Mouse (Mus musculus) liver, adult 2 months (tissue): ENCODE results near the gene Jund. TPM values are rescaled to one million over a fixed set of nuclear protein-coding genes. Genes with fewer than 3 reads are reported as not detected.

Experiments used
- DNase-seq: peaks from one replicate; pipeline ENCODE4 v3.0.0-alpha.2; 2011; ENCODE audit warnings: low read depth, low spot score; ENCODE audit errors: extremely low read depth
- H3K27ac ChIP-seq: fragments of 200-500 bp; replicated peaks from 2 replicates; pipeline ENCODE4 v1.5.1; 2012; ENCODE audit warnings: low read depth, mild to moderate bottlenecking, control low read depth, inconsistent platforms, low read length; ENCODE audit not compliant: insufficient read depth
- H3K27me3 ChIP-seq: fragments of 200-500 bp; 2 replicates; pipeline ENCODE4 v1.6.1; 2012; ENCODE audit warnings: mild to moderate bottlenecking, moderate library complexity, low read length, inconsistent platforms; ENCODE audit not compliant: control insufficient read depth, insufficient read depth
- H3K36me3 ChIP-seq: fragments of 200-500 bp; 2 replicates; pipeline ENCODE4 v1.6.1; 2012; ENCODE audit warnings: low read length, inconsistent platforms; ENCODE audit not compliant: control insufficient read depth, insufficient read depth
- H3K4me1 ChIP-seq: fragments of 200-500 bp; 2 replicates; pipeline ENCODE4 v1.6.1; 2011; ENCODE audit warnings: low read length; ENCODE audit not compliant: control insufficient read depth, insufficient read depth
- H3K4me3 ChIP-seq: fragments of 200-500 bp; 2 replicates; pipeline ENCODE4 v1.5.1; 2011; ENCODE audit warnings: low read depth, mild to moderate bottlenecking, control low read depth, low read length, moderate library complexity; ENCODE audit not compliant: insufficient read depth
- H3K79me2 ChIP-seq: fragments of 200-500 bp; 2 replicates; pipeline ENCODE4 v1.6.1; 2012; ENCODE audit warnings: inconsistent platforms, mild to moderate bottlenecking, low read length, moderate library complexity; ENCODE audit not compliant: control insufficient read depth, insufficient read depth
- H3K9ac ChIP-seq: fragments of 200-500 bp; 2 replicates; pipeline ENCODE4 v1.6.1; 2012; ENCODE audit warnings: low read depth, mild to moderate bottlenecking, control low read depth, inconsistent platforms, low read length
- CTCF ChIP-seq: fragments of 200-500 bp; IDR thresholded peaks from 2 replicates; pipeline ENCODE4 v1.5.1; 2011; ENCODE audit warnings: low read depth, low read length, control low read depth
- POLR2A ChIP-seq: fragments of 200-500 bp; IDR thresholded peaks from 2 replicates; pipeline ENCODE4 v1.6.1; 2011; ENCODE audit warnings: low read length, control low read depth; ENCODE audit not compliant: insufficient read depth; ENCODE audit errors: extremely low read depth
- WGBS: fragments of 180-500 bp; shearing (Covaris S2); methylation state at CpG from one replicate; pipeline ENCODE4 v1.1.7; 2018; 5-methylcytosine and 5-hydroxymethylcytosine counted together
- polyA plus RNA-seq: library from polyadenylated mRNA; depleted of rRNA; stranded (reverse); fragments of >200 nt; gene quantifications from 2 replicates; pipeline ENCODE4 v1.2.3, GENCODE M21; 2012
- total RNA-seq: library from RNA; depleted of rRNA; stranded (reverse); fragments of >200 nt; gene quantifications from 2 replicates; pipeline ENCODE4 v1.2.3, GENCODE M21; 2014

The Jund gene
- total and polyA plus RNA-seq, 2 experiments = 26.6 to 120 TPM

DNA sequence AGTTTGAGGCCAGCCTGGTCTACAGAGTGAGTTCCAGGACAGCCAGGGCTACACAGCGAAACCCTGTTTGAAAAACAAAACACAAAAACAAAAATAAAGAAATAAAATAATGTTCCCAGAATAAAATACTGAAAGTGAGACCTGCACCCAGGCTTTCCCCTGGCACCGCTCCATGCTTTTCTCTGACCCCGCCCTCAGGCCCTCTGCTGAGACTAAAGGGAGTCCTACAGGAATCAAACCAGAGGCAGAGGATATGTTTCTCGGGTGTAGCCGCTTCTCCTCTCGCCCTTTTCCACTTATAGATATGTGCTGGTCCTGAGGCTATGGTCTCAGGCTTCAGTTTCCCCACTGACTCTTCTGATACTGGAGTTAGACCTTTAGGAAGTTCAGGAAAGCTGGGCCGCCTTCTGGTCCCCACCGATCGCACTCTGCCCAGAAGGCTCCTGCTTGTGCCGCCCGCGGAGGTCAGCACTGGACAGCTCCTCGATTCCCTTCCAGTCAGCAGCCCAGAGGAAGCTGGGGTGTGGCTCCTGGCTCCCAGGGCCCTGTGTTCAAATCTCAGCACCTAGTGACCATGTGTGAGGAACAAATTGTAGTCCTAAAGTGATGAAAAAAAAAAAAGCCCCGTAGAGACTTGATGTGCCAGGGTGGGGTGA is 27.2 kb downstream of the Jund start:
- no peak overlapping the region for H3K9ac ChIP-seq
- no peaks in the 10 kb centered on the region for H3K36me3 ChIP-seq
- H3K79me2 ChIP-seq = peaks cover 9% of the 10 kb centered on the region; the same call in 1 of the 2 replicates
- H3K27ac ChIP-seq = no peak overlapping the region
- DNase-seq = no peak
- no peaks in the 10 kb centered on the region for H3K27me3 ChIP-seq
- H3K4me3 ChIP-seq = no peak overlapping the region
- TF ChIP-seq CTCF (no peak), POLR2A (no peak)
- WGBS = 54% methylated on average over 14 of the region's 14 CpGs
- H3K4me1 ChIP-seq = peaks cover 14% of the 10 kb centered on the region

DNA sequence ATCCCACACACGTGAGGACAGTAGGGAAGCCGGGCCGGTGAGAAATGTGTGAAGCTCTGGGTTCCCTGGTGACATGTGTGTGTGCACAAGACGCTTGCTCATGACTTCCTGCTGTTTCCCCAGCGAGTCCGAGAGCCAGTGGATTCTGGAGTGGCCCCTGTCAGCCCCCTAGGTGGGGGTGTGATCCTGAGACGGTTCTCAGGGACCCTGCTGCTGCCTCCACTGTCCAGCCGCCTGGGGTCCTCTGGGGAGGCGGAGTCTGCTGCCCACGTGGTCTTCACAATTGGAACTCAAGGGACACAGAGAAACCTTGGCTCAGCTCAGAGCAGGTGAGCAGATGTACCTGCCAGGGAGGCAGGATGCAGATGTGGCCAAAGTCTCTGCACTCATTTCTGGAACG is 28.0 kb downstream of the Jund start:
- TF ChIP-seq POLR2A (no peak), CTCF (no peak)
- Histone ChIP-seq H3K4me1 (peaks cover 12% of the 10 kb centered on the region), H3K27ac (no peak overlapping the region), H3K79me2 (peaks cover 7% of the 10 kb centered on the region; the same call in 1 of the 2 replicates), H3K9ac (no peak overlapping the region), H3K4me3 (no peak overlapping the region), H3K36me3 (no peaks in the 10 kb centered on the region), H3K27me3 (no peaks in the 10 kb centered on the region)
- 78% methylated on average over 11 of the region's 11 CpGs for WGBS
- no peak for DNase-seq

DNA sequence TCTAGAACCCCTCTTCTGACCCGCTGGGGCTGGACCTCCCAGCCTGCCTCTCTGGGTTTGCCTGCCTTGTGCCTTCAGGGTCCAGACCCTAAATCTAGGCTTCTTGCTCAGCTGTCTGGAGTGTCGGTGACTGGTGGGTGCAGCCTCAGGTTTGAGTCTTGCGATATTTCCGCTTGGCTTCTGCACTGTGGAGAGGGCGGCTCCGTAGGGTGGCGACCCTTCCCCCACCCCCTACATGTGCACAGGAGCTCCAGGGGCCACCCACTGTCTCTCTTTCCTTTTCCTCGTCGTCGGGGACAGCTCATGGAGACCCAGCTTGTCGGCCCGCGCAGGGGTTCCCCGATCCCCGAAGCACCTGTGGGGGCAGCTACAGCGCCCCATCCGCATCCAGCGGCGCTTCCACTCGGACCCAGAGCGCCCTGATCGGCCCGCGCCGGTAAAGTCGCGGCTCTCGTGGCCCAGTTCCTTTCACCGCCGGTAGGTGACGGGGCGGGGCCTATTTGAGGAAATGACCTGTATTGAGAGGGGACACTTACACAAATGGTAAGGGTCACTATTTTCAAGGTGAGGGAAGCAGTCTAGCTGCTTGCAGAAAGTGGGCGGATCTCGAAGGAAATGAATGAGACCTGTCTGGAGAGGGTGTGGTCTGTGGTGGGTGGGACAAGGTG is 31.2 kb downstream of the Jund start:
- no peak for DNase-seq
- Histone ChIP-seq H3K9ac (no peak overlapping the region), H3K36me3 (no peaks in the 10 kb centered on the region), H3K27me3 (no peaks in the 10 kb centered on the region), H3K4me3 (no peak overlapping the region), H3K79me2 (no peaks in the 10 kb centered on the region; the same call in 1 of the 2 replicates), H3K4me1 (peaks cover 3% of the 10 kb centered on the region; the same call in 1 of the 2 replicates), H3K27ac (no peak overlapping the region)
- no peak for TF ChIP-seq POLR2A
- TF ChIP-seq CTCF = no peak
- 51% methylated on average over 34 of the region's 34 CpGs for WGBS

DNA sequence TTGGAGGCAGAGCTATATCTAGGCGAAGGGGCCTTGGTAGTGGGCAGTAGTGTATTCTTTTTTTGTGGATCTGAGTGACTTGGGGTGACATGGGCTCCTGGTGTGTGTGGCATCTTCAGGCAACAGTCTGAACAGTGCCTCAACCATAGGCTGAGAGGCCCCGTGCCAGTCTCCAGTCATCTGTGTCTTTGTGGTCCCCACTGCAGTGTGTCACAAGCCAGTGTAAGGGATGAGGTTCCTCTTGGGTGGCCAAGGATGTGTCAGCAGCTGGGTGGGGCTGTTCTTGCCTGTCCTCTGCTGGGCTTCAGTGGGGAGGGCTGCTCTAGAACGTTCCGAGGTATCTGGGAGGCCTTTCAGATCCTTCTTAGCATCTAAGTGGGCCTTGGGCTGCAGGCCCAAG is 32.2 kb downstream of the Jund start:
- no peak for DNase-seq
- H3K36me3 ChIP-seq = no peaks in the 10 kb centered on the region
- no peak overlapping the region for H3K4me3 ChIP-seq
- H3K79me2 ChIP-seq = no peaks in the 10 kb centered on the region; the same call in 1 of the 2 replicates
- H3K4me1 ChIP-seq = no peaks in the 10 kb centered on the region
- H3K27me3 ChIP-seq = no peaks in the 10 kb centered on the region
- no peak overlapping the region for H3K27ac ChIP-seq
- 90% methylated on average over 4 of the region's 4 CpGs for WGBS
- no peak for TF ChIP-seq POLR2A
- TF ChIP-seq CTCF = no peak
- no peak overlapping the region for H3K9ac ChIP-seq

DNA sequence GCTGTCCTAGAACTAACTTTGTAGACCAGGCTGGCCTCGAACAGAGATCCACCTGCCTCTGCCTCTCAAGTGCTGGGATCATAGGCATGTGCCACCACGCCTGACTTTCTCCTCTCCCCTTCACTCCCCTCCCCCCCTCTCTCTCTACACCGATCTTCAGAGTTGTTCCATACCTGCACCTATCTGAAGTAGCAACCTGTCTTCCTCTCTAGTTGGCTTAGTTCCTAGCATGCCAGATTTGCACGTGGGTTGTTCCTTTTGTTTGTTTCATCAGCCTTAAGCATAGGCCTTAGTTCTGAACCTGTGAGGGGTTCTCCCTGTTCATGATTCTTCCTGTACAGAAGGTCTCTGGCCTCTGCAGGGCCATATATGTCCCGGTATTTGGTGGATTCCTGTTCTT is 39.0 kb downstream of the Jund start:
- H3K4me3 ChIP-seq = no peak overlapping the region
- 72% methylated on average over 5 of the region's 5 CpGs for WGBS
- no peak for DNase-seq
- no peaks in the 10 kb centered on the region for H3K36me3 ChIP-seq
- H3K9ac ChIP-seq = no peak overlapping the region
- TF ChIP-seq POLR2A (no peak), CTCF (no peak)
- no peaks in the 10 kb centered on the region for H3K79me2 ChIP-seq
- no peak overlapping the region for H3K27ac ChIP-seq
- H3K4me1 ChIP-seq = no peaks in the 10 kb centered on the region
- H3K27me3 ChIP-seq = no peaks in the 10 kb centered on the region

DNA sequence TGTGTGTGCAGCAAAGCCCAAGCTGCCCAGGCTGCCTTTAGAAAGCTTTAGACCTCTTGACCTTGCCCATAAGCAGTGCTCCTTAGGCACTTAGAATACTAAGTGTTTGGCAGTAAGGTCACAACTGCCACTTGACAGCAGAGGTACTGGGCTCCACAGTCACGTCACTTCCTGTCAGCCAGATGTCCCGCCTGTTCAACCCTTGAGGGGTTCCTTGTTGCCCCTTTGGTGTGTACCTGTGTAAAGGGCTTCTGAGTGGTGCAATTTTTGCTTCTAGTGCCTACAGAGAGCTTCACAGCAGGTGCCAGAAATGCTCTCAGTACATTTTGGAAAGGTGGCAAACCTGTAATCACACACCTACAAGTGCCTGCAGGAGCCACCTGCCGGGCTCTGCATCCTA is 39.5 kb downstream of the Jund start:
- no peak for DNase-seq
- no peaks in the 10 kb centered on the region for H3K4me1 ChIP-seq
- H3K36me3 ChIP-seq = no peaks in the 10 kb centered on the region
- no peak overlapping the region for H3K9ac ChIP-seq
- TF ChIP-seq POLR2A = no peak
- no peak for TF ChIP-seq CTCF
- H3K4me3 ChIP-seq = no peak overlapping the region
- 84% methylated on average over 3 of the region's 3 CpGs for WGBS
- H3K79me2 ChIP-seq = no peaks in the 10 kb centered on the region
- H3K27ac ChIP-seq = no peak overlapping the region
- H3K27me3 ChIP-seq = no peaks in the 10 kb centered on the region
